Mouse (Mus musculus): ENCODE data around the gene Pla2g2e.

DNA sequence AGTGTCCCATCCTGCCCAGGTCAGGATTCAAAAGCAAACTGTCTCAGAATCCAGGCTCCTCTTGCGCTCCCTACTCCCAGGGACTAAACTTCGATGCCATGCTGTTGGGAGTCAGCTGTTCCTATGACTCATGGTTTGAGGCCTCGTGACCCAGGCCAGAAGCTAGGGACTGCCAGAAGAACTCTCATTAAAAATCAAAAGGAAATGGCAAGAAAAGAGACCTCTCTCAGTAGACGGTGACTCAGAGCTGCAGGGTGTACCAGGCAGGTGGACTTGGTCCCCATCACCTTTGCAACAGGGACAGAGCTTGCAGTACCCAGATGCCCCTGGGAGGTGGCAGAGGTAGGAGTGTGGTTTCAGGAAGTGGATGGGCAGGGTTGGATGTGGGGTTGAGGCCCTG lies at the start of gene Pla2g2e:
- TF ChIP-seq CTCF (IDR thresholded peaks at IDR 0.05; ENCODE audit: low read depth) (no peak), EP300 (optimal IDR thresholded peaks at IDR 0.05) (no peak)
